Mouse (Mus musculus) left cerebral cortex, adult 2 months (tissue): ENCODE measurements around the gene Fgf13. TPM values are rescaled to one million over a fixed set of nuclear protein-coding genes. Genes with fewer than 3 reads are reported as not detected.
A peak's percentile ranks its signal among the peaks of the same experiment; 100 is the strongest.

ENCODE experiments used
- DNase-seq, 2 experiments: peaks; one replicate each; pipeline ENCODE4 v3.0.0; 2021 to 2022; ENCODE audit warnings: low spot score in 2 of 2, mixed read lengths in 1 of 2; ENCODE audit errors: extremely low spot score in 1 of 2
- H3K27ac ChIP-seq: fragments of 200-600 bp; 2 replicates; pipeline ENCODE4 v1.8.1; 2022
- H3K4me3 ChIP-seq: fragments of 200-600 bp; 2 replicates; pipeline ENCODE4 v1.8.1; 2022
- CTCF ChIP-seq: fragments of 200-600 bp; IDR thresholded peaks from 2 replicates; pipeline ENCODE4 v1.8.1; 2022; ENCODE audit warnings: antibody characterized with exemption, mild to moderate bottlenecking, moderate library complexity
- intact Hi-C: fragments of 180-260 bp; cut with DNase I; formaldehyde crosslinking; loops from one replicate; pipeline ENCODE4 v1.15.1; 2025
- total RNA-seq, 2 experiments: library from RNA; stranded (reverse); gene quantifications; 2 replicates each; pipeline ENCODE4 v1.2.3; 2021

The Fgf13 gene
- total RNA-seq, 2 experiments from 2014 or later = 137 to 154 TPM

DNA sequence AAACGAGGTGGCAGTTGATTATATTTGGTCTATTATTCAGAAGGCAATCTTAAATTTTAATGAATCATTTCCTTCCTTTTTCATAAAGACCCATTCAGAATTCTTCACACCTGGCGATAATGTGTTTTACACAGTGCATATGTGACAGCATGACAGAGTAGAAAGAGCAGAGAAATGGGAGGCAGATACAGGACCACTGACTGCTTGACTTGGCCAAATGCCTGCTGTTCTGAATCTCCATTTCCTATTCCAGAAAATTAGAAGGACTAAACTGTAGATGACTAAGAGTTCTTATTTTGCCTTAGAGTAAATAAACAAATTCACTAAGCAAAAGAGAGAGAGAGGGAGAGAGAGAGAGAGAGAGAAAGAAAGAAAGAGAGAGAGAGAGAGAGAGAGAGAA is 82.4 kb downstream of the Fgf13 start:
- Histone ChIP-seq H3K27ac (no peak overlapping the region), H3K4me3 (no peak overlapping the region)
- TF ChIP-seq CTCF = no peak
- intact Hi-C loops = no loop called here
- no peak for DNase-seq

DNA sequence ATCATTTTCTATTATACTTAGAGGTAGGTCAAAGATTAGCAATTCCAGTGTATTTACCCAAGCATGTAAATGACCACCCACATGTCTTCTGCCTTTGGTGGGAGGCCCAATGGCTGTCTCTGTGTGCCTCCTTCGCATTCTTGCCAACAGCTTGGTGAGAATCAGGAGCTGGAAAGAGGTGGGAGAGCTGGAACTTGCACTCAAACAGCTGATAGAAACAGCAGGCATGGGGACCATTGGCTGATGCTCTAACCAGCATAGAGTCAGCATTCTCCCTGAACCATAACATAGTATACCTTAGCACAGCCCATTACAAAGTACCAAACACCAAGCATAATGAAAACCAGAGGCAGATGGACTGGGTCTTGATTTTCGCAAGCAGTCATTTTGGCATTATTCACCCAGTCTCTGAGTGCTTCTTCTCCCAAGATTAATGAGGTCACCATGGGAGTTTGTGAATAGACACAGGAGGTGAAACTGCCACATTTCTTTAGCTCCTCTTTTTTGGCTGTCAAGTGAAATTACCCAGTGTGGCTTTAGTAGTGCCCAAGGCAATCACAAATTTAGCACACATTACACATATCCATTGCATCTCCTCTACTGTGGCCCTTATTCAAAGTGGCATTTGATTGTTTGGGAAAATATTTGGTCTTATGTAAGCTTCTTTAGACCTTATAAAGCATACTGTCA is 165.1 kb downstream of the Fgf13 start:
- no peak overlapping the region for H3K4me3 ChIP-seq
- no peak for TF ChIP-seq CTCF
- intact Hi-C loops = no loop called here
- H3K27ac ChIP-seq = no peak overlapping the region
- no peak for DNase-seq

GRCm38 (mm10) chrX:59290916-59291411 is 276.9 kb downstream of the Fgf13 start:
- intact Hi-C loops = no loop called here
- H3K27ac ChIP-seq = no peak overlapping the region
- TF ChIP-seq CTCF = no peak
- DNase-seq = no peak
- no peak overlapping the region for H3K4me3 ChIP-seq

- intact Hi-C loops = no loop called here
- no peak for DNase-seq
- Histone ChIP-seq H3K27ac (no peak overlapping the region), H3K4me3 (no peak overlapping the region)
- no peak for TF ChIP-seq CTCF
Measured at GRCm38 (mm10) chrX:59251576-59251975, 316.3 kb downstream of the Fgf13 start.

DNA sequence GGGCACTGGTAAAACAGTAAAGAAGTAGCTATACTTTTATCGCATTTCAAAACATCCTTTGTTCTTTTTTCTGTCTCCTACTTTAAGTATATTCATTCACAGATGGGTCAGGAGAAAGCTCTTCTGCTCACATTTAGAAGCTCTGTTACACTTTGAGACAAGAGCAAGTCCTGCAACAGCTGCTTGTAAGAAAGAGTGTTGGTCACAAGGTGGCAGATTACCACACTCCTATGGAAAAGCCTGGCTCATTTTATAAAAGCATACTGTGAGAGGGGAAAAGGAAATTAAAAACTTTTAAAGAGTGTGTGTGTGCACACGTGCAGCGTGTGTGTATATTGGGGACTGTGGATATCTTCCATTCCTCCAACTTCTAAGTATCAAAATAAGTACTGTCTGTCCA is 324.1 kb downstream of the Fgf13 start:
- peak; percentile 25 for TF ChIP-seq CTCF
- intact Hi-C loops = loop anchor here (10.0 kb wide), 1 partner anchor 321 kb away; the partner anchor contains the start of gene Fgf13
- no peak overlapping the region for H3K27ac ChIP-seq
- no peak overlapping the region for H3K4me3 ChIP-seq
- no peak for DNase-seq

GRCm38 (mm10) chrX:59243176-59243575 is 324.7 kb downstream of the Fgf13 start:
- no peak for TF ChIP-seq CTCF
- no peak overlapping the region for H3K4me3 ChIP-seq
- intact Hi-C loops = loop anchor here (10.0 kb wide), 1 partner anchor 322 kb away; the partner anchor contains the start of gene Fgf13
- no peak overlapping the region for H3K27ac ChIP-seq
- DNase-seq = no peak

DNA sequence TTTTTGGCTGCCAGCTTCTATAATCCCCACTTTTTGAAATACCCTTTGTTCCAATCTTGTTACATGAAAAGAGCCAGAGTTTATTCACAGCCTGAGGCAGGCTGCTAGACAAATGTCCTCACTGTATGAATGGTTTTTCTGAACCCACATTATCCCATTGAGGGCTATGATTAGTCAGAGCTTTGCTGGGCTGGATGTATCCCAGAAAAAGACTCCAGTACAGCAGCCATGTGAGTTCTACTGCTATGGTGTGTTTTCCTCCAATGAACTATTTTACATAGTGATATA is 326.5 kb downstream of the Fgf13 start:
- Histone ChIP-seq H3K4me3 (no peak overlapping the region), H3K27ac (no peak overlapping the region)
- no peak for DNase-seq
- no peak for TF ChIP-seq CTCF
- intact Hi-C loops = loop anchor here (10.0 kb wide), 1 partner anchor 323 kb away; the partner anchor contains the start of gene Fgf13

DNA sequence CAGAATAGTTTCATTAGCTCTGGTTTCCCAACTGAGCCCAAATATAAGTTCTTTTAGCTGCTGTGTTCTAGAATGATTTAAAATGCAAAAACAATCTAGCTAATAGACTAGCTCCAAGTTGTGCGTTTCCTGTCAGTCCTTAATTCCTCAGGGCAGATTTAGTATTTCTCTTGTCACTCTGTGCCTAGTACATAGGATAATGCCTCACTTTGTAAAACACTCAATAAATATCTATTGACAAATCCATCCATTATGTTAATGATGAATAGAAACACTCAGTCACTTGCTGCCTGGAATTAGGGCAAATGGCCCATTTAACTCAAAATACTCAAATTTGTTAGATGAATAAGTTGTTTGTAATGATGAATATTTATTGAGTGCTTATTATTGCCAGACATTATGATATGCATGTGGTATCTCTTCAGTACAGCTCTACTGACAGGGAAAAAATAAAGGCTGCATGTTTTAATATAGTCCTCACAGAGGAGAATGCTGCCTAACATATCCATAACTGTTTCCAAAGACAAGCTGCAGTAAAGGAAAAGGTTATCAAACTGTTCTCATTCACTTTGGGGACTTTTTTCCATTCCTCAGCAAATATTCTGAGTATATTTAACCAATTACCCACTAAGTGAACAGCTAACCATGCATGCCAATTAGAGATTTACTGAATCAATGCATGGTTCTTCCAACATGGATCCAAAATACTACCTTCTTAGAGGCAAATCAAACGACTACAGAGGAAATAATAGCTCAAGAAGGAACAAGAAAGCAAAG is 327.0 kb downstream of the Fgf13 start:
- no peak for TF ChIP-seq CTCF
- no peak for DNase-seq
- no peak overlapping the region for H3K27ac ChIP-seq
- H3K4me3 ChIP-seq = no peak overlapping the region
- intact Hi-C loops = loop anchor here (10.0 kb wide), 1 partner anchor 324 kb away; the partner anchor contains the start of gene Fgf13

- no peak overlapping the region for H3K4me3 ChIP-seq
- no peak for TF ChIP-seq CTCF
- no peak overlapping the region for H3K27ac ChIP-seq
- DNase-seq = no peak
- intact Hi-C loops = no loop called here
Measured at GRCm38 (mm10) chrX:59220675-59221074, 347.2 kb downstream of the Fgf13 start.

DNA sequence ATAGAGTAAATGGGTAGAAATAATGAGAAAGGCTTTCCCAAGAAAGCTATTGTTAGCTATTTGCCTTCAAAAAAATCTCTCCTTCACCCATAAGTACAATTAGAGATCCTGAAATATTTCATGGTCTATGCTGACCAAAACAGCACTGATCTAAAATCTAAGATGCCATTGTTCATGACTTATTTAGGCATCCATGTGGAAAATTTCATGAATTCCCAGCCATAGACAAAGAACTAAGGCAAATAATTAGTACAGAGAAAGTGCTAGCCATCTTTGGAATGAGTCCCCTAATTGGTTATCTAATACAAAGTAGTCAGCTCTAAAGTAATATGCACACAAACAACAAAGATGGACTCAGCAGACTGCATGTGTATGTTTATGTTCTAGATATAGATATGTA is 366.7 kb downstream of the Fgf13 start:
- Histone ChIP-seq H3K27ac (no peak overlapping the region), H3K4me3 (no peak overlapping the region)
- no peak for TF ChIP-seq CTCF
- intact Hi-C loops = loop anchor here (10.0 kb wide), 1 partner anchor 614 kb away; no protein-coding TSS in a partner anchor
- no peak for DNase-seq

- peak; percentile 63 for TF ChIP-seq CTCF
- Histone ChIP-seq H3K27ac (no peak overlapping the region), H3K4me3 (no peak overlapping the region)
- DNase-seq = no peak
- intact Hi-C loops = loop anchor here (1.0 to 10.0 kb wide), 3 partner anchors 413 to 1211 kb away; no protein-coding TSS in a partner anchor
Measured at GRCm38 (mm10) chrX:59194149-59194548, 373.7 kb downstream of the Fgf13 start.

GRCm38 (mm10) chrX:59186922-59187321 is 380.9 kb downstream of the Fgf13 start:
- intact Hi-C loops = no loop called here
- no peak overlapping the region for H3K4me3 ChIP-seq
- no peak for DNase-seq
- no peak overlapping the region for H3K27ac ChIP-seq
- no peak for TF ChIP-seq CTCF
